Mouse (Mus musculus) embryo, embryonic 10.5 days (tissue): ENCODE measurements at regions not wholly inside any gene's neighbourhood (a gene's known extent, or its start where the extent isn't known, plus 50 kb on each side); places are given as distances from the start of the nearest gene placed in this dataset.

Source experiments
- DNase-seq: peaks from one replicate; pipeline ENCODE4 v3.0.0-alpha.2; 2015; ENCODE audit warnings: low spot score

DNA sequence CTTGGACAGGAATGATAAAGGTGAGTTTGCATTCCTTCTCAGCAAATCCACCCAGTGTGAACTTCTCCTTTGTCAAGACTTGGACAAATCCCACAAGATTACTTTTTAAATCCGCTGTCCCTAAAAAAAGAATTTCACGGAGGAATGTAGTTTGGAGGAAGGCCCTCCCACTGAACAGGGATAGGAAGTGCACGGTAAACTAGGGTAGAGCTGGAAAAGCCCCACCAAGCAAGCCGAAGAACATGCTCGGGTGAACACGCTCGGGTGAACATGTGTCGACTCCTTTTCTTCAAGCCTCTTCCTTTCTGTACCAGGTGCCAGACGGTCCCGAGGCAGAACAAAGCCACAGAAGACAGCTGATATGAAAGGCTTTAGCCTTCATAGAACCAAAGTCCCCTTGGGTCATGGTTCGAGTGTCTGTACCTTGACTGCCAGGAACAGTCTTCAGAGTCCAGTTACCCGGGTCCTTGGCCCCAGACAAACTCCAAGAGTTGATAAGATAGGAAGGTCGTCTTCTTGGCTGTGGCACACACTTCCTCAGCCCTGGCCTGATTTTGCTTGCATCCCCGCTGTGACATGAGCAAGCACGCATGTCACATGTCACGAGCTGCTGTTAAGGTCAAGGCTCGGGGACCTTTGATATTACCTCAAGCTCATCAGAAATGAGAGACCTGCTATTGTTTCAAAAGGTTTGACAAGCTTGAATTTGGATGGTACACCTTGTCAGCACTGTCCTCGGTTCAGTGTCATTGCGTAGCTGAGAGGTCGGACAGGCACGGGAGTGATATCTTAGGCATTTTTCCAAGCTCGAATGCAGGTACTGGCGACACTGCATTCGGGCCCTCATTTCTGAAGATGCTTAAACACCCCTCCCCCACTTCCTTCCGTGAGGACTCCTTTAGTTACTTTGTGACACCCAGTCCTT lies 51.5 kb upstream of the Ryk start:
- no peak for DNase-seq

DNA sequence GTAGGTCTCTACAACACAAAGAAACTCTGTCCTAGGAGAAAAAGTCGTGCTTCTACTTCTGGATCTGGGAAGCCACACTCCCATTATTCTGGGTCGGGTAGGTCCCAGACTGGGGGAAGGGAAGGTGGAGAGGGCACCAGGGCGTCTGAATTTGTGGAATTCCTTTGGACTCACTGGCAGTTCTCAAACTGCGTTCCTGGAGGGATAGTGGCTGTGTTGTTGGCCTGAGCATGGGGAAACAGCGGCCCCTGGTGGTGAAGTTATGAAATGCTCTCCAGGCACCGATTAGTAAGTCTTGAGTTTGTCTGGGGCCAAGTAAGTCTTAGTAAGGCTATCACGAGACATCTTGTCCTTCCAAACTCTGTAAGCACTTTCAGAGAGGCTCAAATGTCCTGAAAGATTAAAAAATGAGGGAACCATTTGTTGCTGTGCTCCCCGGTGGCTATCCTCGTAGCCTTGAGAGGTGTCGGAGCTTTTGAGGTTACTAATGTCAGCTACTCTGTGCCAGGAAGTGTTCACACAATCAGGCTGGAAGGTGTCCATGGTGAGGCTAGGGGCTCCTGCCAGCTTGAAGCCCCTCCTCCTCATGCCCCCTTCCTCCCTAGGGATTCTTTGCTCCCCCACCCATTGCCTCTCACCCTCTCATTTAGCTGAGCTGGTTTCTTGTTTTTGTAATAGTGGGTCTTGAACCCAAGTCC lies 50.2 kb upstream of the Ryk start:
- peak; percentile 97 for DNase-seq
